11 mouse cellular contexts compared by ENCODE assay signal in genomic region chr1:36261708-36262504, GRCm38 (mm10). TPM values are rescaled to one million over a fixed set of nuclear protein-coding genes. Genes with fewer than 3 reads are reported as not detected.
DNase-seq lines count a peak whose midpoint lies in the region; TF ChIP-seq lines count a peak whose summit lies in the region.
"Had no signal": no experiment of that assay in that cellular context is flagged by ENCODE, and none has a peak within 500 bp of the region (broad histone marks: within the 10 kb centered on the region; RNA-seq: fewer than 3 reads in every experiment).

No protein-coding gene starts in this region.

- H3K27ac ChIP-seq in bone marrow macrophage, adult 2 months (ENCODE audit: insufficient read depth, low read depth, low read length): peak overlapping the region; percentile 62
- H3K27ac ChIP-seq: heart, adult 2 months; liver, embryonic 14.5 days; neural tube, embryonic 12.5 days had no signal

- H3K4me1 ChIP-seq in bone marrow macrophage, adult 2 months (ENCODE audit: control insufficient read depth, insufficient read depth, low read length): peaks cover 38% of the 10 kb centered on the region
- H3K4me1 ChIP-seq: neural tube, embryonic 12.5 days had no signal

- DNase-seq in spleen, adult 18-20 months: peak; percentile 51 to 60
- no peak for DNase-seq in spleen, adult 12 weeks (ENCODE audit: low spot score)
- DNase-seq in lung, postnatal 4 days: peak; percentile 51 to 52
- DNase-seq in thymus, postnatal 36 days: peak; percentile 40
- DNase-seq in cerebellum, adult 18-20 months: no peak
- no peak for DNase-seq in embryo, embryonic 9.5 days (ENCODE audit: extremely low spot score)

- TF ChIP-seq POLR2A in bone marrow macrophage, adult 2 months (IDR thresholded peaks at IDR 0.05; ENCODE audit: borderline replicate concordance, low read depth, low read length): no peak

- no peak for TF ChIP-seq CTCF in bone marrow macrophage, adult 2 months (IDR thresholded peaks at IDR 0.05; ENCODE audit: low read depth, low read length)

- H3K4me3 ChIP-seq in bone marrow macrophage, adult 2 months (ENCODE audit: insufficient read depth, low read length): no peak overlapping the region
- H3K4me3 ChIP-seq: erythroblast, embryonic 14.5 days; heart, adult 2 months; neural tube, embryonic 12.5 days had no signal

RNA-seq across cellular contexts. Expression of gene Neurl3, which starts 12.6 kb away (rescaled TPM):
- 168 and 181 TPM in 2 replicates for polyA plus RNA-seq in bone marrow macrophage, adult 2 months (2012; ENCODE audit: insufficient read depth, insufficient read length, missing spikeins)

RNA-seq across cellular contexts. Expression of gene Uggt1, which starts 17.4 kb away (rescaled TPM):
- polyA plus RNA-seq in bone marrow macrophage, adult 2 months (2012; ENCODE audit: insufficient read depth, insufficient read length, missing spikeins): 38.3 and 43.1 TPM in 2 replicates

RNA-seq across cellular contexts. Expression of gene Arid5a, which starts 45.6 kb away (rescaled TPM):
- 9.4 and 12.7 TPM in 2 replicates for polyA plus RNA-seq in bone marrow macrophage, adult 2 months (2012; ENCODE audit: insufficient read depth, insufficient read length, missing spikeins)

Comparison
In these comparisons a context has a peak if more than half of its experiments do, and no peak if none do; other contexts are left out.
1. DNase-seq: peak in spleen, adult 18-20 months (2 of 2), lung, postnatal 4 days (2 of 2) and thymus, postnatal 36 days (2 of 2); none in spleen, adult 12 weeks (single experiment), cerebellum, adult 18-20 months (0 of 2) and embryo, embryonic 9.5 days (single experiment).